Mouse (Mus musculus) forebrain, embryonic 11.5 days (tissue): ENCODE measurements around the gene Unc13d. TPM values are rescaled to one million over a fixed set of nuclear protein-coding genes. Genes with fewer than 3 reads are reported as not detected.
"Not testable (repeated sequence)": the region's sequence is repeated elsewhere in the genome, so short reads cannot be mapped to it uniquely, and the experiment has no call there.

Source experiments
- ATAC-seq: fragments of 200-750 bp; cut with Nextera tagmentation; replicated peaks from 2 replicates; pipeline ENCODE4 v1.8.0; 2017; ENCODE audit warnings: moderate TSS enrichment; ENCODE audit not compliant: low FRiP score
- DNase-seq: peaks from one replicate; pipeline ENCODE4 v3.0.0-alpha.2; 2017; ENCODE audit warnings: low spot score
- H3K27ac ChIP-seq: fragments of 300-500 bp; sonication (generic); 2 replicates; pipeline ENCODE4 v1.5.1; 2014; ENCODE audit warnings: low read depth, low read length
- H3K27me3 ChIP-seq: fragments of 300-500 bp; sonication (generic); 2 replicates; pipeline ENCODE4 v1.6.1; 2014; ENCODE audit warnings: mild to moderate bottlenecking, low read length, mixed read lengths; ENCODE audit not compliant: control insufficient read depth, insufficient read depth
- H3K36me3 ChIP-seq: fragments of 300-500 bp; sonication (generic); 2 replicates; pipeline ENCODE4 v1.6.1; 2014; ENCODE audit warnings: mild to moderate bottlenecking, low read length, moderate library complexity, mixed read lengths; ENCODE audit not compliant: control insufficient read depth, insufficient read depth
- H3K4me1 ChIP-seq: fragments of 300-500 bp; sonication (generic); replicated peaks from 2 replicates; pipeline ENCODE4 v1.6.1; 2014; ENCODE audit warnings: low read length, mixed read lengths; ENCODE audit not compliant: control insufficient read depth, insufficient read depth
- H3K4me2 ChIP-seq: fragments of 300-500 bp; sonication (generic); 2 replicates; pipeline ENCODE4 v1.6.1; 2014; ENCODE audit warnings: low read depth, mild to moderate bottlenecking, low read length, moderate library complexity, mixed read lengths; ENCODE audit not compliant: severe bottlenecking
- H3K4me3 ChIP-seq: fragments of 300-500 bp; sonication (generic); 2 replicates; pipeline ENCODE4 v1.5.1; 2014; ENCODE audit warnings: low read depth, low read length
- H3K9ac ChIP-seq: fragments of 300-500 bp; sonication (generic); 2 replicates; pipeline ENCODE4 v1.6.1; 2014; ENCODE audit warnings: low read length
- H3K9me3 ChIP-seq: fragments of 300-500 bp; sonication (generic); 2 replicates; pipeline ENCODE4 v1.6.1; 2016; ENCODE audit warnings: low read length, mixed read lengths; ENCODE audit not compliant: control insufficient read depth
- WGBS: fragments of 180-500 bp; shearing (Covaris S2); extraction: QIAGEN DNeasy Blood & Tissue Kit; methylation state at CpG from one replicate; pipeline ENCODE4 v1.1.7; 2014; 5-methylcytosine and 5-hydroxymethylcytosine counted together
- polyA plus RNA-seq: library from polyadenylated mRNA; unstranded; fragments of >200 nt; fragmentation: Nextera tagmentation; extraction: Ambion mirVana; gene quantifications from 2 replicates; pipeline ENCODE4 v1.2.1, GENCODE M21; 2014

Unc13d gene
- polyA plus RNA-seq, 1 experiment from 2014 or later, result 2.2 TPM

DNA sequence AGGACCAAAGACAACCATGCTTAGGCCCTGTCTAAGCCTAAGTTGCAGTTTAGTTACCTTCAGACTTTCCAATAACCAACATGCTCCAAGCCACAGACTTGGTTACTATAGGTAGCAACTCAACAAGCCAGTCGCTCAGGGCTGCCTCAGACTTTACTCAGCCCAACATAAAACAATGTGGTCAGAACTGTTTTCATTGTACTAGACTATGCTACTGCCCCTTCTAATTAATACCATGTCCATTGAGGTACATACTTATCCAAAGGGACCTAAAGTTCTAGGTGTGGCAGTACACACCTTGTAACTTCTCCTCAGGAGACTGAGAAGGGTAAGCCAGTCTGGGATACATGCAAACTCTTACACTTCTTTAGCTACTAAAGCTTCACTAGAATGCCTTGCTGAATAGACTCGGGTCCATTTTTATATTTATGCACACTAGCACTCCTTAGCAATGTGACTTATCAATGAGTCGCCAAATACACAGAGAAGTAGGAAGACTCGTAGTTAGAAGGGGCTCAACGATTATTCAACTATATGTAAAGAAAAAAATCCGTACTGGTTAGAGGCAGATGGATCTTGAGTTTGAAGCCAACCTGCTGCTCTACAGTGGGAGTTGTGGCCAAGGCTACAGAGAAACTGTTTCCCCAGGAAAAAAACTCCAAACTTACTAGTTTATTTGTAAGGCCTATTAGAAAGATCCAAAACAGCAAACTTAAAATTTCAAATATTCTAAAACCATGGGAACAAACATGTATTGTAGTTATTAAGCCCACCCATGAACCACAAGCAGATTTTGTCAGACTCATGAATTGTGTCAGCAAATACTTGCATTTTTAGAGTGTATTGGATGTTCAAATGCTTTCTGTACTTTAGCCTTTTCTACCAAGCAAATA lies 56.2 kb downstream of the Unc13d start:
- no peaks in the 10 kb centered on the region for H3K9me3 ChIP-seq
- no peaks in the 10 kb centered on the region for H3K27me3 ChIP-seq
- no peak overlapping the region for H3K4me2 ChIP-seq
- no peak for DNase-seq
- H3K4me1 ChIP-seq, result peaks cover 2% of the 10 kb centered on the region; the same call in 1 of the 2 replicates
- H3K9ac ChIP-seq, result no peak overlapping the region
- no peak overlapping the region for H3K4me3 ChIP-seq
- ATAC-seq, result no peak
- H3K27ac ChIP-seq, result no peak overlapping the region
- no peaks in the 10 kb centered on the region; the same call in 1 of the 2 replicates for H3K36me3 ChIP-seq
- WGBS, result 83% methylated on average over 6 of the region's 6 CpGs

DNA sequence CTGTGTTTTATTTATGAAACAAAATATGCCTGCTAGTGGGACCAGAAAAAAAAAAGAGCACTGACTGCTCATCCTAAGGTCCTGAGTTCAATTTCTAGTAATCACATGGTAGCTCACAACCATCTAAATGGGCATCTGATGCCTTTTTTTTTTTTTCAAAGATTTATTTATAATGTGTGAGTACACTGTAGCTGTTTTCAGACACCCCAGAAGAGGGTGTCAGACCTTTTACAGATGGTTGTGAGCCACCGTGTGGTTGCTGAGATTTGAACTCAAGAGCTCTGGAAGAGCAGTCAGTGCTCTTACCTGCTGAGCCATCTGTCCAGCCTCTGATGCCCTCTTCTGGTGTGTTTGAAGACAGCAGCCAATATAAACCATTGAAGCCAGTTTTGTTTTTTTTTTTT lies 57.2 kb downstream of the Unc13d start:
- no peak for DNase-seq
- Histone ChIP-seq H3K36me3 (no peaks in the 10 kb centered on the region; the same call in 1 of the 2 replicates), H3K4me3 (no peak overlapping the region), H3K27me3 (no peaks in the 10 kb centered on the region), H3K9me3 (no peaks in the 10 kb centered on the region), H3K27ac (no peak overlapping the region), H3K4me1 (peaks cover 2% of the 10 kb centered on the region; the same call in 1 of the 2 replicates), H3K9ac (no peak overlapping the region), H3K4me2 (no peak overlapping the region)
- ATAC-seq, result no peak
- WGBS, result 67% methylated on average over 1 of the region's 1 CpGs

DNA sequence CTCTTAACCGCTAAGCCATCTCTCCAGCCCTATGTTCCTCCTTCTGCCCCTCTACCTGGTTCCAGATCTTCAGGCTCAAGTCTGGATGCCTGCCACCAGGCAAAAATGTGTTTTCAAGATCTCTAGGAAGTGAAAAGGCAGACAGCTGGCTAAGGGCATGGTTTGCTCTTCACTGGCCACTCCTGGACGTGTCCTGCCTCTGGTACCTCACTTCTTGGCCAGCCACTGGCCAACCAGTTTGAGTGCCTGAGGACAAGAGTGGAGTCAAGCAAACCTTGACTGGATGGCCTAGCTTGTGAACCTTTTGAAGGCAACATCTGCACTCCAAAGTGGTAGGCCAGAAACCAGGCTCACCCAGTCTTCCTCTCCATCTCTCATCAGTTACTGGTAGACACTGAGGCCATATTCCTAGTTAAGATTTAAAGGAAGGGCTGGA lies 57.8 kb downstream of the Unc13d start:
- peaks cover 2% of the 10 kb centered on the region; the same call in 1 of the 2 replicates for H3K4me1 ChIP-seq
- no peak overlapping the region for H3K4me3 ChIP-seq
- no peaks in the 10 kb centered on the region for H3K27me3 ChIP-seq
- ATAC-seq (no peak), DNase-seq (no peak)
- no peak overlapping the region for H3K27ac ChIP-seq
- H3K9me3 ChIP-seq, result no peaks in the 10 kb centered on the region
- no peak overlapping the region for H3K9ac ChIP-seq
- no peaks in the 10 kb centered on the region; the same call in 1 of the 2 replicates for H3K36me3 ChIP-seq
- 61% methylated on average over 2 of the region's 2 CpGs for WGBS
- H3K4me2 ChIP-seq, result no peak overlapping the region

DNA sequence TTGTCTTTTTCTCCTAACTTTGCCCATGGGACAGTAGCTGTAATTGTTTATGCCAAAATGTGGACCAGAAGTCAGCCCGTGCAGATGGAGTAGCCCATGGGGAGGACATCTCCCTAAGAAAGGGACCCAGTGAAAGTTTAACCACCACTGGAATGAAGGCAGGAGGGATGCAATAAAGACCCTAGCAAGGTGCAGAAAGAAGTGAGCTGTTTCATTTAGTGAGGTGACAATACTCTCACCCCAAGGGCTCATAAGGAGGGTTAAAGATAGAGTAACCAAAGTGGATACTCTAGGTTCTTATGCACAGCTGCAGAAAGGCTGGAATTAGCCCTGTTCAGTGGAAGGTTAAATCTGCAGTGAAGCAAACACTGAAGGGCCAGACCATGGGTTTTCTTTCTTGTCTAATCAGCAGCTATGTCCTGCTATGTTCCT lies 58.4 kb downstream of the Unc13d start:
- H3K27me3 ChIP-seq, result no peaks in the 10 kb centered on the region
- H3K4me1 ChIP-seq, result peaks cover 6% of the 10 kb centered on the region; the same call in 1 of the 2 replicates
- no peak overlapping the region for H3K27ac ChIP-seq
- no peaks in the 10 kb centered on the region; the same call in 1 of the 2 replicates for H3K36me3 ChIP-seq
- no peak overlapping the region for H3K4me3 ChIP-seq
- no peak for ATAC-seq
- WGBS, result 86% methylated on average over 1 of the region's 1 CpGs
- H3K9me3 ChIP-seq, result no peaks in the 10 kb centered on the region
- no peak for DNase-seq
- no peak overlapping the region for H3K4me2 ChIP-seq
- no peak overlapping the region for H3K9ac ChIP-seq

DNA sequence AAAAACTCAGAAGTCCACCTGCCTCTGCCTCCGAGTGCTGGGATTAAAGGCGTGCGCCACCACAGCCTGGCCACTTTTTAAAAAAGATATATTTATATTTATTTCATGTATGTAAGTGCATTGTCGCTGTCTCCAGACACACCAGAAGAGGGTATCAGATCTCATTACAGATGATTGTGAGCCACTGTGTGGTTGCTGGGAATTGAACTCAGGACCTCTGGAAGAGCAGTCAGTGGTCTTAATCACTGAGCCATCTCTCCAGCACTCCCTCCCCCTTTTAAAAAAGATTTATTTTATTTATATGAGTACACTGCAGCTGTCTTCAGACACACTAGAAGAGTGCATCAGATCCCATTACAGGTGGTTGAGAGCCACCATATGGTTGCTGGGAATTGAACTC lies 58.9 kb downstream of the Unc13d start:
- H3K27ac ChIP-seq, H3K36me3 ChIP-seq, H3K4me1 ChIP-seq, H3K27me3 ChIP-seq, H3K4me3 ChIP-seq, DNase-seq, H3K9me3 ChIP-seq, H3K9ac ChIP-seq, ATAC-seq, H3K4me2 ChIP-seq: not testable (repeated sequence)
- WGBS, result 92% methylated on average over 4 of the region's 4 CpGs

DNA sequence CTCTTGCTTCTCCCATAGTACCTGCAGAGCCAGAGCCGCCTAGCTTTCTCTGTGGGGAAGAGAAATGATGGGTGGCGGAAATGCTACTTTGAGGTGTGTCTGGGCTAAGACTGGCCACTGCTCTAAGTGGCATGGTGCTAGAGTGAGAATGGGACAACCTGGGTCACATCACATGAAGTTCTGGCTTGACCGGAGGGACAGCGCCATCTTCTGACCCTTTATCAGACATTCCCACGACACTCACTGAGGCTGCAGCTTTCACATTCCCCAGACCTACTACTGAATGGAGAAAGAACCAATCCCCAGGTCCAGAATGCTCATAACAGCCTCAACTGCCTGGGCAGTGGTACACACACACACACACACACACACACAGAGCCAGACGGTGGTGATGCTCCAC lies 59.7 kb downstream of the Unc13d start:
- WGBS, result 24% methylated on average over 6 of the region's 6 CpGs
- Histone ChIP-seq H3K27me3 (no peaks in the 10 kb centered on the region), H3K9ac (no peak overlapping the region), H3K36me3 (no peaks in the 10 kb centered on the region; the same call in 1 of the 2 replicates), H3K9me3 (no peaks in the 10 kb centered on the region), H3K27ac (no peak overlapping the region), H3K4me1 (peaks cover 6% of the 10 kb centered on the region; the same call in 1 of the 2 replicates), H3K4me2 (no peak overlapping the region), H3K4me3 (no peak overlapping the region)
- DNase-seq, result no peak
- ATAC-seq, result peak; percentile 43; the same call in 1 of the 2 replicates

DNA sequence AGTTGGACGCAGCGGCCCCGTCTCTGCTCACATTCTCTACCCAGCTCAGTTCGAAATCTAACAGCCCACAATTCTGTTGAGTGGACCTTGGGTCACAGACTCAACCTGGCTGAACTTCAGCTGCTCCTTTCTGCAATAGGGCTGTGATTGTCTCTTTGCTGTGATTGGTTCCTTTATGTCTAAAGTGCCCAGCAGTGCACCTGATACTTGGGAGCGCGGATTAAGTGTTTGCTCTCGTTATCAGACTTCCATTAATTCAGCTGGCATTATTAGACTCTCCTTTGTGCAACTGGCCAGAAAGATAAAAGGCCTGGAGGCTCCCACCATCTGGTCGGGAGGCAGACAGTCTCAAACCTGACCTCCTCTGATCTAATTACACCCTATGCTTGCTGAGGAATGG lies 62.9 kb downstream of the Unc13d start:
- ATAC-seq (no peak), DNase-seq (no peak)
- H3K36me3 ChIP-seq, result no peaks in the 10 kb centered on the region
- no peak overlapping the region for H3K4me3 ChIP-seq
- no peak overlapping the region for H3K27ac ChIP-seq
- H3K9me3 ChIP-seq, result no peaks in the 10 kb centered on the region
- H3K4me2 ChIP-seq, result no peak overlapping the region
- WGBS, result 52% methylated on average over 8 of the region's 8 CpGs
- H3K4me1 ChIP-seq, result peaks cover 19% of the 10 kb centered on the region; the same call in 1 of the 2 replicates
- H3K9ac ChIP-seq, result no peak overlapping the region
- H3K27me3 ChIP-seq, result no peaks in the 10 kb centered on the region

DNA sequence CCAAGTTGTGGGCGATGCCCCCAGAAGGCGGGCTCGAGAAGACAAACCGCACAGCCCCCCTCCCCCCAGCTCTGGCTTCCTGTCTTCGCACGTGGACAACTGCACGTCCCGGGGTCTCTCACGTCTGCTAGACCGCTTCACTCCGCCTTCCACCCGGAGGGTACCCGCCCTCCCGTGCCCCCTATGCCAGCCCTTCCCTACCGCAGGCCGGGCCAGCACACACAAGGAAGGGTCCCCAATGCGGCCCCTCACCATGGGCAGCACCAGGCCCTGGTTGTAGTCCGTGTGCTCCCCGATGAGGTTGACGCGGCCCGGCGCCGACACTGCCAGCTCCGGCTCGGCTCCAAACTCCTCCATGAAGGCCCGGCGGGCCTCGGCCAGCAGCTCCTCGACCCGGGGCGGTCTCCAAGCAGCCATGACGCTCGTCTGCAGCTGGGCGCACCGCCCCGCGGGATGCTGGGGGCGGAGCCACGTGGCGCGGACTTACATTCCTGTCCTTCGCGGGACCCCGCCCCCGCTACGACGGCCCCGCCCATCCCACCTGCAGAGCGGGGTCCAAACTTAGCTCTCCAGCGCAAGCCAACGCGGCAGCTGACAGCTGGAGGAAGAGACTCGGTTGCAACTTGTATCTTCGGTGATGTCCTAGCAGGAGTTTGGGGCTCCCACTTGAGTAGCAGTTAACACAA lies 65.4 kb downstream of the Unc13d start, which contains the start of gene Galk1:
Gene Galk1, minus strand, starts transcription at position 458 of the 686 bp plus-strand sequence.
- peak within 1 kb of the TSS; percentile 44 for H3K4me3 ChIP-seq
- H3K4me1 ChIP-seq, result peaks cover 19% of the 10 kb centered on the region; the same call in 1 of the 2 replicates
- peak within 1 kb of the TSS; percentile 78 for H3K4me2 ChIP-seq
- H3K36me3 ChIP-seq, result no peaks in the 10 kb centered on the region
- H3K9me3 ChIP-seq, result no peaks in the 10 kb centered on the region
- under 1% methylated on average over 55 of the region's 55 CpGs for WGBS
- DNase-seq (peak; percentile 96), ATAC-seq (peak; percentile 87)
- peak within 1 kb of the TSS; percentile 73 for H3K9ac ChIP-seq
- no peaks in the 10 kb centered on the region for H3K27me3 ChIP-seq
- H3K27ac ChIP-seq, result peak within 1 kb of the TSS; percentile 48
